8 mouse cellular contexts compared by ENCODE assay signal in genomic region chr10:81417227-81418215, GRCm38 (mm10). TPM values are rescaled to one million over a fixed set of nuclear protein-coding genes. Genes with fewer than 3 reads are reported as not detected.
DNase-seq lines count a peak whose midpoint lies in the region; ATAC-seq and TF ChIP-seq lines count a peak whose summit lies in the region.

No protein-coding gene starts in this region.

- peak overlapping the region; percentile 54 for H3K9ac ChIP-seq in neural tube, embryonic 11.5 days (ENCODE audit: low read length)
- H3K9ac ChIP-seq in intestine, postnatal 0 days (ENCODE audit: low read depth, low read length), result no peak overlapping the region
- no peak overlapping the region for H3K9ac ChIP-seq in midbrain, postnatal 0 days (replicated peaks; ENCODE audit: low read length, poor library complexity, severe bottlenecking)

- H3K4me2 ChIP-seq in neural tube, embryonic 11.5 days (ENCODE audit: low read depth), result peak overlapping the region; percentile 60
- H3K4me2 ChIP-seq in intestine, postnatal 0 days (replicated peaks; ENCODE audit: low read depth), result peak overlapping the region; percentile 63
- H3K4me2 ChIP-seq in midbrain, postnatal 0 days (ENCODE audit: low read depth, low read length, poor library complexity, severe bottlenecking), result peak overlapping the region; percentile 42

- H3K4me1 ChIP-seq in neural tube, embryonic 11.5 days (ENCODE audit: control insufficient read depth, insufficient read depth, low read length), result peaks cover 26% of the 10 kb centered on the region
- H3K4me1 ChIP-seq in intestine, postnatal 0 days (replicated peaks; ENCODE audit: control insufficient read depth, insufficient read depth, low read length), result peaks cover 10% of the 10 kb centered on the region; the same call in 1 of the 2 replicates
- H3K4me1 ChIP-seq in midbrain, postnatal 0 days (ENCODE audit: insufficient read depth, low read length), result peaks cover 3% of the 10 kb centered on the region; the same call in 1 of the 2 replicates

- no peak for ATAC-seq in neural tube, embryonic 11.5 days (ENCODE audit: insufficient read depth, low FRiP score, low TSS enrichment)
- ATAC-seq in intestine, postnatal 0 days, result no peak
- ATAC-seq in midbrain, postnatal 0 days (ENCODE audit: low FRiP score), result no peak

- H3K9me3 ChIP-seq in neural tube, embryonic 11.5 days (ENCODE audit: control insufficient read depth, low read length), result no peaks in the 10 kb centered on the region
- no peaks in the 10 kb centered on the region for H3K9me3 ChIP-seq in intestine, postnatal 0 days (ENCODE audit: control insufficient read depth)
- no peaks in the 10 kb centered on the region for H3K9me3 ChIP-seq in midbrain, postnatal 0 days (ENCODE audit: low read length)

- no peaks in the 10 kb centered on the region for H3K36me3 ChIP-seq in neural tube, embryonic 11.5 days (ENCODE audit: control insufficient read depth, insufficient read depth, low read length)
- peaks cover 7% of the 10 kb centered on the region; the same call in 1 of the 2 replicates for H3K36me3 ChIP-seq in intestine, postnatal 0 days (ENCODE audit: control insufficient read depth, insufficient read depth)
- H3K36me3 ChIP-seq in midbrain, postnatal 0 days (ENCODE audit: insufficient read depth, low read length), result 0 out of 2 replicates have a peak, but pooled peaks cover 12% of the 10 kb centered on the region

- peak; percentile 25 for DNase-seq in adrenal gland, adult 8-10 months
- DNase-seq in adrenal gland, adult 18-20 months (ENCODE audit: low spot score in 2 of 2), result no peak
- peak; percentile 18 for DNase-seq in neural tube, embryonic 11.5 days (ENCODE audit: low spot score)
- DNase-seq in neural tube, embryonic 10.5 days (ENCODE audit: extremely low spot score, low spot score), result no peak
- DNase-seq in midbrain, postnatal 0 days (ENCODE audit: low spot score), result no peak
- no peak for DNase-seq in embryo, embryonic 10.5 days (ENCODE audit: low spot score)
- DNase-seq in thymus, postnatal 10 days (ENCODE audit: low spot score in 2 of 2), result no peak

- peak overlapping the region; percentile 24 for H3K4me3 ChIP-seq in neural tube, embryonic 11.5 days (ENCODE audit: low read depth, low read length)
- H3K4me3 ChIP-seq in intestine, postnatal 0 days (ENCODE audit: low read depth, low read length), result peak overlapping the region; percentile 16
- peak overlapping the region; percentile 30 for H3K4me3 ChIP-seq in midbrain, postnatal 0 days (ENCODE audit: low read depth, low read length)

- no peak for TF ChIP-seq CTCF in intestine, postnatal 0 days (IDR thresholded peaks at IDR 0.05; ENCODE audit: low read depth)
- no peak for TF ChIP-seq CTCF in midbrain, postnatal 0 days (IDR thresholded peaks at IDR 0.05)

- WGBS in neural tube, embryonic 11.5 days, result 43% methylated on average over 12 of the region's 12 CpGs
- 58% methylated on average over 12 of the region's 12 CpGs for WGBS in intestine, postnatal 0 days
- 52% methylated on average over 11 of the region's 12 CpGs for WGBS in midbrain, postnatal 0 days

- H3K27me3 ChIP-seq in neural tube, embryonic 11.5 days (ENCODE audit: control insufficient read depth, insufficient read depth, low read length), result 0 out of 2 replicates have a peak, but pooled peaks cover 6% of the 10 kb centered on the region
- no peaks in the 10 kb centered on the region for H3K27me3 ChIP-seq in intestine, postnatal 0 days (replicated peaks; ENCODE audit: control insufficient read depth, insufficient read depth, low read length)
- H3K27me3 ChIP-seq in midbrain, postnatal 0 days (ENCODE audit: insufficient read depth, low read length), result no peaks in the 10 kb centered on the region

- peak overlapping the region; percentile 7; the same call in 1 of the 2 replicates for H3K27ac ChIP-seq in neural tube, embryonic 11.5 days (ENCODE audit: low read depth, low read length)
- peak overlapping the region; percentile 50; the same call in 1 of the 2 replicates for H3K27ac ChIP-seq in intestine, postnatal 0 days (ENCODE audit: low read depth, low read length)
- H3K27ac ChIP-seq in midbrain, postnatal 0 days (ENCODE audit: low read depth, low read length), result 0 out of 2 replicates have a peak overlapping the region, but pooled peaks have one; percentile 3

RNA-seq across cellular contexts. Expression of gene Smim24, which starts 24.7 kb away (rescaled TPM):
- total RNA-seq in adrenal gland, adult 8-10 months (2022), result 1 to 10 TPM in 2 of 4 experiments, under 1 TPM in 2; 0.78 to 2.0 (median 0.96) TPM
- total RNA-seq in adrenal gland, adult 18-20 months (2021), result 1 to 10 TPM; 1.1 to 1.2 TPM
- polyA plus RNA-seq in neural tube, embryonic 11.5 days (2014; fragmentation: Nextera tagmentation; extraction: Ambion mirVana), result 1.9 and 3.5 TPM in 2 replicates
- 1,233 and 1,333 TPM in 2 replicates for polyA plus RNA-seq in intestine, postnatal 0 days (2015; fragmentation: Nextera tagmentation; extraction: Ambion mirVana)
- 1.5 and 1.7 TPM in 2 replicates for total RNA-seq in midbrain, postnatal 0 days (2014; rRNA removed)
- polyA plus RNA-seq in midbrain, postnatal 0 days (2015; fragmentation: Nextera tagmentation; extraction: Ambion mirVana), result 1.1 and 2.0 TPM in 2 replicates

RNA-seq across cellular contexts. Expression of gene Gm48552, which starts 28.7 kb away (rescaled TPM):
- 1 to 10 TPM; 2.0 to 4.2 (median 2.6) TPM for total RNA-seq in adrenal gland, adult 8-10 months (2022)
- 1 to 10 TPM; 1.4 to 2.6 TPM for total RNA-seq in adrenal gland, adult 18-20 months (2021)
- polyA plus RNA-seq in neural tube, embryonic 11.5 days (2014; fragmentation: Nextera tagmentation; extraction: Ambion mirVana), result 0.97 and 1.3 TPM in 2 replicates
- 0.31 TPM in 1 of 2 replicates, not detected in the other for polyA plus RNA-seq in intestine, postnatal 0 days (2015; fragmentation: Nextera tagmentation; extraction: Ambion mirVana)
- total RNA-seq in midbrain, postnatal 0 days (2014; rRNA removed), result 6.6 TPM in 1 of 2 replicates, not detected in the other
- polyA plus RNA-seq in midbrain, postnatal 0 days (2015; fragmentation: Nextera tagmentation; extraction: Ambion mirVana), result 1.6 and 3.9 TPM in 2 replicates

RNA-seq across cellular contexts. Expression of gene Gm48551, which starts 33.3 kb away (rescaled TPM):
- 1 to 10 TPM in 2 of 4 experiments, under 1 TPM in 2; 0.65 to 2.9 (median 1.0) TPM for total RNA-seq in adrenal gland, adult 8-10 months (2022)
- 1 to 10 TPM; 1.5 to 1.9 TPM for total RNA-seq in adrenal gland, adult 18-20 months (2021)
- 1.7 and 3.0 TPM in 2 replicates for polyA plus RNA-seq in neural tube, embryonic 11.5 days (2014; fragmentation: Nextera tagmentation; extraction: Ambion mirVana)
- 0.76 and 1.1 TPM in 2 replicates for polyA plus RNA-seq in intestine, postnatal 0 days (2015; fragmentation: Nextera tagmentation; extraction: Ambion mirVana)
- total RNA-seq in midbrain, postnatal 0 days (2014; rRNA removed), result 0.88 and 2.7 TPM in 2 replicates
- polyA plus RNA-seq in midbrain, postnatal 0 days (2015; fragmentation: Nextera tagmentation; extraction: Ambion mirVana), result 5.8 and 10.2 TPM in 2 replicates

RNA-seq across cellular contexts. Expression of gene Dohh, which starts 33.3 kb away (rescaled TPM):
- 10 to 100 TPM; 49.8 to 60.2 (median 55.0) TPM for total RNA-seq in adrenal gland, adult 8-10 months (2022)
- total RNA-seq in adrenal gland, adult 18-20 months (2021), result 10 to 100 TPM; 49.1 to 50.5 TPM
- 64.1 and 76.1 TPM in 2 replicates for polyA plus RNA-seq in neural tube, embryonic 11.5 days (2014; fragmentation: Nextera tagmentation; extraction: Ambion mirVana)
- polyA plus RNA-seq in intestine, postnatal 0 days (2015; fragmentation: Nextera tagmentation; extraction: Ambion mirVana), result 54.0 and 59.4 TPM in 2 replicates
- 120 and 132 TPM in 2 replicates for total RNA-seq in midbrain, postnatal 0 days (2014; rRNA removed)
- 95.8 and 115 TPM in 2 replicates for polyA plus RNA-seq in midbrain, postnatal 0 days (2015; fragmentation: Nextera tagmentation; extraction: Ambion mirVana)

RNA-seq across cellular contexts. Expression of gene Nfic, which starts 37.9 kb away (rescaled TPM):
- 100 to 1,000 TPM; 113 to 191 (median 144) TPM for total RNA-seq in adrenal gland, adult 8-10 months (2022)
- total RNA-seq in adrenal gland, adult 18-20 months (2021), result 10 to 100 TPM; 69.1 to 78.7 TPM
- polyA plus RNA-seq in neural tube, embryonic 11.5 days (2014; fragmentation: Nextera tagmentation; extraction: Ambion mirVana), result 16.8 TPM in 2 replicates
- polyA plus RNA-seq in intestine, postnatal 0 days (2015; fragmentation: Nextera tagmentation; extraction: Ambion mirVana), result 29.2 and 35.1 TPM in 2 replicates
- total RNA-seq in midbrain, postnatal 0 days (2014; rRNA removed), result 16.2 and 17.4 TPM in 2 replicates
- 19.1 and 21.3 TPM in 2 replicates for polyA plus RNA-seq in midbrain, postnatal 0 days (2015; fragmentation: Nextera tagmentation; extraction: Ambion mirVana)

Comparison
In these comparisons a context has a peak if more than half of its experiments do, and no peak if none do; other contexts are left out.
1. DNase-seq: peak in adrenal gland, adult 8-10 months (single experiment) and neural tube, embryonic 11.5 days (single experiment); none in adrenal gland, adult 18-20 months (0 of 2), neural tube, embryonic 10.5 days (single experiment), midbrain, postnatal 0 days (single experiment), embryo, embryonic 10.5 days (single experiment) and thymus, postnatal 10 days (0 of 2).
2. Peak in every context shown above with its lines, with median percentiles within 50 percentile points of each other: H3K27ac ChIP-seq, H3K4me2 ChIP-seq and H3K4me3 ChIP-seq.